Mouse (Mus musculus) spleen, adult 12 weeks (tissue): ENCODE data around the gene Epha3.

Experiments
- DNase-seq: peaks from one replicate; pipeline ENCODE4 v3.0.0; 2022; ENCODE audit warnings: low spot score

The Epha3 gene

DNA sequence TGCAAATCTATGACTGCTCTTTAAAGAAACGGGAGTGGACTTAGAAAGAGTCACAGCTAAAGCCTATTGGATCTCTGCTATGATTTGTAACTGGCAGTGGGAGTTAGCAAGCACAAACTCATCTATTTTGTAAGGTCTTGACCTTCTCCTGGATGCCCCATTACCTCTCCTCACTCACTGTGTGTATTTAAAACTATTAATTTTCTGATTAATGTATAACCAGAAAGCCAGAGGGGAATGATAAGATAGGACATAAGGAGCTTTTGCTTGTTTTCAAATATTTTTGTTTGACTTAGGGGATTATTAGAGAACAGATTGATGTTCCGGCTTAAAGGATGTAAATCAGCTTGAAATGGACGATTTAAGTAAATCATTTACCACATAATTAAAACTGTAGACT, 213.2 kb downstream of the Epha3 start:
- DNase-seq, result no peak

DNA sequence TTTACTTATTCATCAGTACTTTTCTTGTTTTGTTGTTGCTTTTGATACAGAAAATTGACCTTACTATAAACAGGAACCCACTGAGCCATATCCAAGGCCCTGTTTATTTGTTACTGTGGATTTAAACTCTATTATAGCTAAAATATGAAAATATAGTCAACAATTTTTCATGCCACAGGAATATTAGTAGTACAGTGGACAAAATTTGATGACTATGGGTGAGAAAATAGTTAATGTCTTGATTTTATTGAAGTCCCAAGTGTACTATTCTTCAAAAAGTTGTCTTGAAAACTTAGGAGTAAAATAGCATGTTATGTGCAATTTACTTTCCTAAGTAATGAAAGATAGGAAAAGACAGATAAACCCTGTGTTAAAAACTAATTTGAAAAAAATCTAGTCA, 217.4 kb downstream of the Epha3 start:
- no peak for DNase-seq

GRCm38 (mm10) chr16:63642641-63643040, 221.3 kb downstream of the Epha3 start:
- DNase-seq, result no peak

GRCm38 (mm10) chr16:63641603-63642002, 222.4 kb downstream of the Epha3 start:
- DNase-seq, result no peak

- DNase-seq, result no peak
Measured at GRCm38 (mm10) chr16:63638701-63639100, 225.3 kb downstream of the Epha3 start.

GRCm38 (mm10) chr16:63633748-63634166, 230.2 kb downstream of the Epha3 start:
- no peak for DNase-seq

DNA sequence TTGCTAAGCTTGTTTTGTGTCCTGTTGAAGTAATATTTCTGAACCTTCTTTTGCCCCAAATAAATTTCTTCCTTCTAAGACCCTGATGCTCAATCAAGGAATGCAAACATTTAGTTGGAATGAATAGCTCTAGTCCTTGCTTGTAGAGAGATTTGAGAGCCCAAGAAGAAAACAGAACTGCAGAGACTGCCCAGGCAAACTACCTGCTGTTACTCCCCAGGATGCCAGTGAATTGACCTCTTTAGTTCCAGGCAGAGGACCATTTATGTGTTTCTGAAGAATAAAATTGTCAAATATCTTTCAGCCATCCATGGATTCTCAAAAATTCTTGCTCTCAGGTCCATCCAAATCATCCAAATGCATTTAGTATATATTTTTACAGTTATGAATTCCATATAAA, 238.7 kb downstream of the Epha3 start:
- DNase-seq, result no peak

- no peak for DNase-seq
Measured at GRCm38 (mm10) chr16:63621845-63622244, 242.1 kb downstream of the Epha3 start.

GRCm38 (mm10) chr16:63615396-63615795, 248.6 kb downstream of the Epha3 start:
- no peak for DNase-seq

- DNase-seq, result no peak
Measured at GRCm38 (mm10) chr16:63613006-63613405, 251.0 kb downstream of the Epha3 start.

- no peak for DNase-seq
Measured at GRCm38 (mm10) chr16:63600229-63600628, 263.7 kb downstream of the Epha3 start.

DNA sequence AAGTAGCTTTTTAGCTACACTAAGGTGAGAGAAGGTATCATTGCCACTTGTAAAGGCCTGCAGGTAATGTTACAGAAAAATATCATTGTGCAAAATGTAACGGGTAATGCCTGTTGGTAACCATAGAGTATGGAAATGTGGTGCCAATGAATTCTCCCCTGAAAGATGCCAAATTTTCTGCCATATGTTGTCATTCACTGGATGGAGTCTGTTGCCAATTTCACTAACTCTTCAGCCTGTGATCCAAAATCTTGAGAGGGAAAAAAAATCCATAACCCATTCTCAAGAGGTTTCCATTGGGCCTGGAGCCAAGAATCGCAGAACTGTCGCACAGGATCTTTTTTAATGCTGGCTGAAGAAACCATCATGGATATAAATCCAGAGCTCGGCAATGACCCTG, 269.3 kb downstream of the Epha3 start:
- no peak for DNase-seq

GRCm38 (mm10) chr16:63569746-63570145, 294.2 kb downstream of the Epha3 start:
- DNase-seq, result no peak

- no peak for DNase-seq
Measured at GRCm38 (mm10) chr16:63566106-63566836, 297.7 kb downstream of the Epha3 start.

DNA sequence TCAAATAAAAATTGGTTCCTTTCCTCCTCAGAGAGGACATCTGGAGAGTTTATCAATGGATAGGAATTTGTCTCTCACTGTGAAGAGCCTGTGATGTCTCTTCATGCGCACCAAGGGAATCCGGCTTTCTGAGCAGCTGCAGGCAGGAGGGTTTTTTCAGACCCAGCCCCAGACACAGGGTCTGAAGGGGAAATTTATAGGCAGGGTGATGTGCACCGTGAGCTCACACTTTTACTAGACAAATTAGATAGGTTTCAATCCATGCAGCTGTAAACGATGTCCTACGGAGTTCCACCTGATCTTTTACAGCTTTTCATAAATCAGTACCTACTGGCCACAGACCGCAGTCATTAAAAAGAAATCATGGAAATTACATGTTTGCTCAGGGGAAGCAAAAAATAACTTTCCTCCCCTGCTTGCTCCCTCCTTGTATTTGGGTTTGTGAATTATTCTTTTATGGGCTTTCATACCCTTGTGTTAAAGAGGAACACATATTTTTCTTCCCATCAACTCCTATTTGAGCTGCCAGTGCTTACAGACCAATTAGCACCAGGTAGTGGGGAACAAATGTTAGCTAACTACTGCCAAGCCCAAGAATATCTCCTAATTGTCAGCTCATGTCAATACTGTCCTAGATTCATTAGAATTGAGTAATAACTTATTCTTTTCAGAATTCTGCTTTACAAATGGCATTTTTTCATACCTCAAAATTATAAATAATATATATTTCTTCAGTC, 307.4 kb downstream of the Epha3 start:
- no peak for DNase-seq

- DNase-seq, result no peak
Measured at GRCm38 (mm10) chr16:63552531-63552930, 311.4 kb downstream of the Epha3 start.

- no peak for DNase-seq
Measured at GRCm38 (mm10) chr16:63539489-63539888, 324.5 kb downstream of the Epha3 start.

GRCm38 (mm10) chr16:63528821-63529220, 335.2 kb downstream of the Epha3 start:
- no peak for DNase-seq

- DNase-seq, result no peak
Measured at GRCm38 (mm10) chr16:63517636-63518035, 346.3 kb downstream of the Epha3 start.

DNA sequence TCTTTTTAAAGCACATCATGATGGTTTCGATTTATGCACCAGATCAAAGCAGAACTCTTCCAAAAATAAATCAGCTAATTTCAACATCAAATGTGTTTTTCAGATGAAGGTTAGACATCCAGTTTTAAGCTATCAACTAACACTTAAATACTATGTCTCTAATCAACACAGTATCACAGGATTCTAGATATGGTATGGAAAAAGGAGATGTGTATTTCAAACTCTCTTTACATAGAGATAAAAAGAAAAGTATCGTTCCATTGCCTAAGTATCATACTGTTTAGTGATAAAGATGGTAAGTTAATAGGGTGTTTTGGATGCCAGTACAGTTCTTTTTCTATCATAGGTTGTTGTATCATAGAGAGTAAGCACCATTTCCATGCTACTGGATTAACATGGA, 353.9 kb downstream of the Epha3 start:
- DNase-seq, result no peak

- DNase-seq, result no peak
Measured at GRCm38 (mm10) chr16:63506437-63506836, 357.5 kb downstream of the Epha3 start.

GRCm38 (mm10) chr16:63501456-63501855, 362.5 kb downstream of the Epha3 start:
- no peak for DNase-seq

GRCm38 (mm10) chr16:63500975-63501393, 363.0 kb downstream of the Epha3 start:
- no peak for DNase-seq
